Mouse (Mus musculus) spleen, adult 2 months (tissue): ENCODE measurements around the gene Fcrl6. TPM values are rescaled to one million over a fixed set of nuclear protein-coding genes. Genes with fewer than 3 reads are reported as not detected.
A peak's percentile ranks its signal among the peaks of the same experiment; 100 is the strongest.

Experiments used
- DNase-seq, 2 experiments: peaks; one replicate each; pipeline versions ENCODE4 v3.0.0 to v3.0.0-alpha.2; 2012 to 2021; ENCODE audit warnings: low spot score in 2 of 2, low read depth in 1 of 2
- H3K27ac ChIP-seq: fragments of 200-500 bp; 2 replicates; pipeline ENCODE4 v1.5.1; 2012; ENCODE audit warnings: low read length, inconsistent platforms; ENCODE audit not compliant: insufficient read depth
- H3K27me3 ChIP-seq: fragments of 200-500 bp; 2 replicates; pipeline ENCODE4 v1.6.1; 2012; ENCODE audit warnings: mild to moderate bottlenecking, moderate library complexity, low read length, inconsistent platforms; ENCODE audit not compliant: control insufficient read depth, insufficient read depth
- H3K36me3 ChIP-seq: fragments of 200-500 bp; 2 replicates; pipeline ENCODE4 v1.6.1; 2012; ENCODE audit warnings: mild to moderate bottlenecking, low read length, inconsistent platforms; ENCODE audit not compliant: control insufficient read depth, insufficient read depth
- H3K4me1 ChIP-seq: fragments of 200-500 bp; 2 replicates; pipeline ENCODE4 v1.6.1; 2011; ENCODE audit warnings: inconsistent platforms; ENCODE audit not compliant: control insufficient read depth, insufficient read depth, insufficient read length
- H3K4me3 ChIP-seq: fragments of 200-500 bp; 2 replicates; pipeline ENCODE4 v1.5.1; 2011; ENCODE audit warnings: mild to moderate bottlenecking, inconsistent platforms; ENCODE audit not compliant: insufficient read depth, insufficient read length; ENCODE audit errors: extremely low read depth
- CTCF ChIP-seq: fragments of 200-500 bp; IDR thresholded peaks from 2 replicates; pipeline ENCODE4 v1.5.1; 2011; ENCODE audit warnings: mild to moderate bottlenecking, inconsistent platforms; ENCODE audit not compliant: insufficient read depth, insufficient read length, insufficient replicate concordance; ENCODE audit errors: extremely low read depth
- POLR2A ChIP-seq: fragments of 200-500 bp; IDR thresholded peaks from 2 replicates; pipeline ENCODE4 v1.6.1; 2011; ENCODE audit warnings: low read depth, low read length, inconsistent platforms
- WGBS: fragments of 180-500 bp; shearing (Covaris S2); methylation state at CpG from one replicate; pipeline ENCODE4 v1.1.7; 2018; 5-methylcytosine and 5-hydroxymethylcytosine counted together
- polyA plus RNA-seq: library from polyadenylated mRNA; depleted of rRNA; stranded (reverse); fragments of >200 nt; gene quantifications from 2 replicates; pipeline ENCODE4 v1.2.3, GENCODE M21; 2012

Fcrl6 gene
- polyA plus RNA-seq, 1 experiment: 0.06 TPM

GRCm38 (mm10) chr1:172615412-172615811 is 13.1 kb upstream of the Fcrl6 start:
- no peaks in the 10 kb centered on the region for H3K27me3 ChIP-seq
- no peaks in the 10 kb centered on the region for H3K4me1 ChIP-seq
- TF ChIP-seq POLR2A (no peak), CTCF (no peak)
- H3K36me3 ChIP-seq: no peaks in the 10 kb centered on the region
- H3K4me3 ChIP-seq: no peak overlapping the region
- H3K27ac ChIP-seq: no peak overlapping the region
- 21% methylated on average over 4 of the region's 4 CpGs for WGBS
- no peak for DNase-seq

DNA sequence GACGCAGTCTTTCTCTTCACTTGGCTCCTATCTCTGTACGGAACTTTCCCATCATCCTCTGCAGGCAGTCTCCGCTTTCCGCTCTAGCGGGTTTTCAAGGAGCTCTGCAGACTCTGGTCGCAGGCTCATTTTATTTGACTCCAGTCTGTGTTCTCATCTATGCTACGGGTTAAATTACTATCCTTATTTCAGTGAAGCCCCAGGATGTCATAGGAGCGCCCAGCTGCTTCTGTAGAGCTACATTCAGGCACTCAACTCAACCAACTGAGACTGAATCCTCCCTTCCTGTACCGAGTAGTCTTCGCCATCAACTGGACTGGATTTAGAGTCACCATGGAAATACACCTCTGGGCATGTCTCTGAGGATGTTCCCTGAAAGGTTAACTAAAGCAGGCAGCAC is 12.3 kb upstream of the Fcrl6 start:
- H3K27ac ChIP-seq: no peak overlapping the region
- no peak overlapping the region for H3K4me3 ChIP-seq
- H3K36me3 ChIP-seq: no peaks in the 10 kb centered on the region
- WGBS: 89% methylated on average over 10 of the region's 10 CpGs
- H3K4me1 ChIP-seq: no peaks in the 10 kb centered on the region
- H3K27me3 ChIP-seq: no peaks in the 10 kb centered on the region
- TF ChIP-seq POLR2A: no peak
- no peak for TF ChIP-seq CTCF
- no peak for DNase-seq

DNA sequence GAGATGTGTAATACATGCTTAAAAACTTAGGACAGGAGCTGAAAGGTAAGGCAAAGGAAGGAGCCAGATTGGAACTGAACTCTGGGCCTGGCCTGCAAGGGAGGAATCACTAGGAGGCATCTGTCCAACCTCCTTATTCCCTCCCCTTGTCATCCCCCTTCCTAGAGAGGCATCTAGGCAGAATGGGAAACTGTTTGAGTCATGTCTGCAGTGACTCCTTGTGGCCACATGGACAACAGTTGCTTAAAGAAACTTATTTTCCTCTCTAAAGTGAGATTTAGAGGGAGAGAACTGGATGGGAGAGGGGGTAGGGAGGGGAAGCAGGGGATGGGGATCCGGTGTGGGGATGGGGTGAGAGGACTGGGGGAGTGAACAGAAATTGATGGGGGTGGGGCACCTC is 10.4 kb upstream of the Fcrl6 start:
- WGBS: 30% methylated on average over 1 of the region's 1 CpGs
- DNase-seq: no peak

GRCm38 (mm10) chr1:172611304-172611703 is 9.0 kb upstream of the Fcrl6 start:
- TF ChIP-seq CTCF (no peak), POLR2A (no peak)
- 83% methylated on average over 10 of the region's 10 CpGs for WGBS
- DNase-seq: no peak
- H3K4me3 ChIP-seq: no peak overlapping the region
- no peaks in the 10 kb centered on the region for H3K27me3 ChIP-seq
- no peaks in the 10 kb centered on the region for H3K4me1 ChIP-seq
- no peak overlapping the region for H3K27ac ChIP-seq
- H3K36me3 ChIP-seq: no peaks in the 10 kb centered on the region

More for the DNA sequence above, 10.4 kb upstream of the Fcrl6 start:
- no peaks in the 10 kb centered on the region for H3K27me3 ChIP-seq
- H3K27ac ChIP-seq: no peak overlapping the region
- no peaks in the 10 kb centered on the region for H3K36me3 ChIP-seq
- TF ChIP-seq CTCF (no peak), POLR2A (no peak)
- H3K4me3 ChIP-seq: no peak overlapping the region
- no peaks in the 10 kb centered on the region for H3K4me1 ChIP-seq

GRCm38 (mm10) chr1:172594495-172594894 is 7.9 kb downstream of the Fcrl6 start:
- Histone ChIP-seq H3K36me3 (no peaks in the 10 kb centered on the region), H3K27me3 (no peaks in the 10 kb centered on the region), H3K27ac (no peak overlapping the region), H3K4me3 (no peak overlapping the region), H3K4me1 (no peaks in the 10 kb centered on the region)
- peak in 1 of 2 experiments; percentile 17 for DNase-seq
- peak; percentile 18; the same call in 1 of the 2 replicates for TF ChIP-seq CTCF
- TF ChIP-seq POLR2A: no peak

GRCm38 (mm10) chr1:172593956-172594355 is 8.4 kb downstream of the Fcrl6 start:
- Histone ChIP-seq H3K27me3 (no peaks in the 10 kb centered on the region), H3K4me3 (no peak overlapping the region), H3K4me1 (no peaks in the 10 kb centered on the region), H3K36me3 (no peaks in the 10 kb centered on the region), H3K27ac (no peak overlapping the region)
- WGBS: 19% methylated on average over 2 of the region's 2 CpGs
- no peak for DNase-seq
- TF ChIP-seq POLR2A (no peak), CTCF (no peak)

DNA sequence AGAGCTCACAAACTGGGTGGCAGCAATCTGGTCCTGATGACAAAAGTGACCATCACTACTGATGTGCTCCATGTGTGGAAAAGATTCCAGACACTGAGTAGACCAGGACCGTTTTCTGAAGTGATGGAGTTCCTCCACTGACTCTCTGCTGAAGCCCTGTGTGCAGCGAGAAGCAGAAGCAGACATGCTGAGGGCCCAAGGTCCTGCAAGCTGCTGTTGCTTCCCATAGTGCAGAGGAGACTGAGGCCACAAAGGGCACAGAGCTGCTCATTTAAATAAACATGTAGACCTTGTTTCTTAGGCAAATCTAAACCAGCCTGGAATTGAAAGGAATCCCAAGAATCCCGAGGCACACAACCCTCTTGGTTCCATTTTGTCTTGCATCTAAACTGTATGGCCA is 9.0 kb downstream of the Fcrl6 start:
- Histone ChIP-seq H3K4me1 (no peaks in the 10 kb centered on the region; the same call in 1 of the 2 replicates), H3K36me3 (no peaks in the 10 kb centered on the region), H3K27ac (no peak overlapping the region), H3K4me3 (no peak overlapping the region), H3K27me3 (no peaks in the 10 kb centered on the region)
- WGBS: 77% methylated on average over 3 of the region's 3 CpGs
- no peak for TF ChIP-seq CTCF
- TF ChIP-seq POLR2A: no peak
- no peak for DNase-seq

DNA sequence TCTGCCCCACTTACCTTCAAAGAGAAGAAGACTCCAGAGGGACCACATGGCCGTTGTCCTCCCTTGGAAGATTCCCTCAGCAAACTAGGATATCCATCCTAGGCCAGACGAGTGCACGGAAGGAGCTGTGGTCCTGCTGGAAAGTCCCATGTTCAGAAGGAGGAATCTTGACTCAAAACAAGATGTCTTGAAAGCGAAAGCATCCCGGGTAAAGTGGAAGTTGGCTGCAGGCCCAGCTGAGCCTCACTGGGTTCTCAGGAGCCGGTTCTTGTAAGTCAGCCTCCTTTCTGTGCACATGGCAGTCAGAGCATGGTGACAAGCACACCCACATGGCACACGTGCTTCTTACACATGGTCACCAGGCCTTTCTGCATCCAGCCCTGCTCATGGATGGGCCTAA is 12.0 kb downstream of the Fcrl6 start, which contains the start of gene Slamf8:
Gene Slamf8 (minus strand): TSS at position 184 of the 400 bp plus-strand sequence.
- DNase-seq: peak in 1 of 2 experiments; percentile 25
- H3K4me3 ChIP-seq: no peak within 1 kb of the TSS; the same call in 1 of the 2 replicates
- H3K4me1 ChIP-seq: no peaks in the 10 kb centered on the region; the same call in 1 of the 2 replicates
- TF ChIP-seq CTCF (no peak), POLR2A (no peak)
- no peaks in the 10 kb centered on the region for H3K27me3 ChIP-seq
- H3K36me3 ChIP-seq: no peaks in the 10 kb centered on the region
- H3K27ac ChIP-seq: peak within 1 kb of the TSS; percentile 39; the same call in 1 of the 2 replicates
- WGBS: 37% methylated on average over 7 of the region's 7 CpGs
